Mouse (Mus musculus): ENCODE data around the gene Doc2b.

GRCm38 (mm10) chr11:75740204-75740603 lies 55.6 kb downstream of the Doc2b start:
- TF ChIP-seq TAL1 (IDR thresholded peaks at IDR 0.05; ENCODE audit: low read length): no peak
- TF ChIP-seq GATA1 (IDR thresholded peaks at IDR 0.05; ENCODE audit: low read length): no peak
